Mouse (Mus musculus) thymus, postnatal 14 days (tissue): Measurements from ENCODE around the gene Slc35b1.
"Not testable (repeated sequence)": the region's sequence is repeated elsewhere in the genome, so short reads cannot be mapped to it uniquely, and the experiment has no call there.

Experiments used
- DNase-seq: peaks from one replicate; pipeline ENCODE4 v3.0.0; 2021

Gene Slc35b1

DNA sequence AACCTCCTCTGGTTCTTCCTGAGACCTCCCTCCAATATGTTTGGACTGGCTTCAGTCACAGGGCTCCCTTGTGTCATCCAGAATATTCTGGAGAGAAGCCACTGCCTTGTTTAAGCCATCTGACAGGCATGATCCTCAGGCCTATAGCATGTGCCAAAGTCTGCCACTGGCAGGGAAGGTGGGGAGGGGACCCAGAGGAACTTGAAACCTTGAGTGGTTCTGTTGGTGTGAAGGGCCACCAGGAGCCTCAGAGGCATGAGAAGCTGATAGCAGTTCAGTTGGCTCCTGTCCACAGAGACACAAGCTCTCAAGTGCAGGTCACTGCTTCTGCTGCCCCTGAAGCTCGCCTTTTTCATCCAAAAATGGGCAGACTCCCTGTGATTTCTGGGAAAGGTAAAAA lies 12.1 kb downstream of the Slc35b1 start:
- no peak for DNase-seq

DNA sequence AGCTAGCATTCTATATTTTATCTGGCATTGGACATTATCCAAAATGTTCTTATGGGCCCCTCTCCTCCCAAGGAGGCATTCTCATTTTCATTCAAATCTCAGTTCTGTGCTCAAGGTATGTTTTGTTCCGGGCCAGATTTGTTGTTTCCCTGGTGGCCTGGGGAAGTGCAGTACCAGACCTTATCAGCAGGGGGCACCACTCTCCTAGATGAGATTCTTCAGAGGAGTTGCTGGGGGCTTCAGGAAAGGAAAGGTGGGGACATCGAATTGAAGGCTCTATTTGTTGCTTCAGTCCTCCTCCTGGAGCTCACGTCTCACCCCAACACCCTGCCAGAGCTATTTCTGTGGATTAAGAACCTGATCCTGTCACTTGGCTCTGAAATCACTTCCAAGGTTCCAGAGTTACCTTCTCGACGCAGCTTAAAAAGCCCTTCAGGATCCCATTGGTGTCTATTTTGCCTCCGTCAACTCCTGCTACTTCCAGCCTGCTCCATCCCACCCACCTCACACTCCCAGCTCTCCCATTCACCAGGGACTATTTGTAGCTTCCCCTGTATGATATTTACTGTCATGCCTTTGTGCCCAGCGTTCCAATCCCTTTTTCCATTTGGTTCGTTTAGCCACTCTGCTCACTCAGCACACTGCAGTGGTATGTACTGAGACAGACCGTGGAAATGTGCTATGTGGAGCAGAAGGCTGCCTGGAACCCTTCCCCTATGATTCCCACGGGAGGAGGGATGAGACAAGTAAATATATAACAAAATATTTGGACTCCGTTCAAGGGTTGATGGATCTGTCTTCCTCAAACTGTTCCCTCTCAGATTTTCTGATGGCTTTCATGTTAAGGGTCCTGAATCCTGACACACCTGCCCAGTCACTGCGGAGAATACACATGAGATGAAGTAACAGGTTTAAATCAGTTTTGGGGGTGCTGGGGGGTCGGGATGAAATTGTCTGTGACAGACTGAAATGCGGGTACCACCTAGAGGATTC lies 13.6 kb downstream of the Slc35b1 start:
- DNase-seq: peak; percentile 80

DNA sequence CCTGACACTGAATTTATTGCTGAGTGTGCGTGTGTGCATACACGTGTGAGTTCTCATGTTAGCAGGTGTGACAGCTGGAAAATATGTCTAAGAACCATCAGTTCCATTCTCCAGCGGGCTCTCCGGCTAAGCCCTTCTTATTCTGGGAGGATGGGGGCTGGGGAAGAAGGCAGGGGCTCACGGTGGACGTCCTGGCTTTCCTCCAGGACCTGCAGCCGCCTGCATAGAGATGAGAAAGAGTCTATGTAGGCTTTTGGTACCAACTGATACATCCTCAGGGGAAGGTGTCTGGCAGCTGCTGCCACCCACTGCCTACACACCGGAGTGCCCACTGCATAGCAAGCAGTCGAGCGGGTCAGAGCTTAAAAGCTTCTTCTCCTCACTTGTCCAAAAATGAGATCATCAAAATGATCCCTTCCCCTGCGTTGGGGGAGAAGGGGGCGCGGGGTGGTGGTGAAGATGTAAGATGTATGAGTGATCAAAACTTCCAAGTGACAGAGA lies 15.1 kb downstream of the Slc35b1 start:
- DNase-seq: no peak

DNA sequence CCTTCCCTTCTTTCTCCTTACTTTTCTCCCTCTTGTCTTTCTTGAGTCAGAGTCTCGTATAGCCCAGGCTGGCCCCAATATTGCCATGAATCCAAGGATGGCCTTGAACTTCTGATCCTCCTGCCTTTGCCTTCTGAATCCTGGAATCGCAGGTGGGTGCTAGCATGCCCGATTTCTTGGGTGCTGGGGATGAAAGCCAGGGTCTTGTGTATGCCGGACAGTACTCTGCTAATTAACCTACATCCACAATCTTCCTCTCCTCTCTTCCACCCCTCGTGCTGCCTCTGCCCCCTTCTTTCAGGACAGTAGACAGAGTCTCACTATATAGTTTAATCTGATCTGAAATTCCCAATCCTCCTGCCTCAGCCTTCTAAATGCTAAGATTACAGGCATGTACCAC lies 17.1 kb downstream of the Slc35b1 start:
- DNase-seq: no peak

DNA sequence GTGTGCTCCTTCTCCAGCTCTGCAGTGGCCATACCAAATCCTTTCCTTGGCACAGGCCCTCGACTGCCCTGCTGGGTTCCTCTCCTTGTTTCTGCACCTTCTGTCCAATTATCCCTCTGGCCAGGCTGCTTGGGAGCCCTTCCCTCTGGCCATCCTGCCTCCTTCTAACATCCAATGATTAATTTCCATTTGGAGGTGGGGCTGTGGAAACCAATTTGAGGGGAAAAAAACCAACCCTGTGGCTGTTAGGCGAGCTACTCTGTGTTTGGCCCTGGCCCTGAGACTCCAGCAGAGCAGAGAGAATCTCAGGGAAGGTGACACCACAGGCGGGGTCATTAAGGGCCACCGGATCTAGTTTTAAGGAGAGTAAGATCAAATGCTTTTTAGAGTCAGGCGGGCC lies 17.7 kb downstream of the Slc35b1 start:
- DNase-seq: no peak

DNA sequence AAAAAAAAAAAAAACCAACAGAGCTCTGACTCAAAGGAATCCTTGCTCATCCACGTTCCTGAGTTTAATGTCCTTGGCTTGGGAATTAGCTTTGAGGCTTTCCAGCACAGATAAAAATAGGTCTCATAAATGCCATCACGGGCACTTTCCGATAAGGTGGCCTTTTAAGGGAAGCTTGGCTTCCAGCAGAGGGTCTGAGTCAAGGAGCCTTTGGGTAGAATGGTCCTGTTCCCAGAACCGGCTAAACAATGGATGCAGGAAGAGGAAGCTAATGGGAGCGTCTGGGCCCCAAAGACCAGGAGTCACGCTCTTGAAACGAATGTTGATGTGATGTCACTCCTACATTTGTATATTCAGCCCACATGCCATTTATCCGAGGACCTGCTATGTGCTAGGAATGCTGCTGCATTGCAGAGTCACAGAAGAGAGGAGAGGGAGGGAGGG lies 18.2 kb downstream of the Slc35b1 start:
- no peak for DNase-seq

DNA sequence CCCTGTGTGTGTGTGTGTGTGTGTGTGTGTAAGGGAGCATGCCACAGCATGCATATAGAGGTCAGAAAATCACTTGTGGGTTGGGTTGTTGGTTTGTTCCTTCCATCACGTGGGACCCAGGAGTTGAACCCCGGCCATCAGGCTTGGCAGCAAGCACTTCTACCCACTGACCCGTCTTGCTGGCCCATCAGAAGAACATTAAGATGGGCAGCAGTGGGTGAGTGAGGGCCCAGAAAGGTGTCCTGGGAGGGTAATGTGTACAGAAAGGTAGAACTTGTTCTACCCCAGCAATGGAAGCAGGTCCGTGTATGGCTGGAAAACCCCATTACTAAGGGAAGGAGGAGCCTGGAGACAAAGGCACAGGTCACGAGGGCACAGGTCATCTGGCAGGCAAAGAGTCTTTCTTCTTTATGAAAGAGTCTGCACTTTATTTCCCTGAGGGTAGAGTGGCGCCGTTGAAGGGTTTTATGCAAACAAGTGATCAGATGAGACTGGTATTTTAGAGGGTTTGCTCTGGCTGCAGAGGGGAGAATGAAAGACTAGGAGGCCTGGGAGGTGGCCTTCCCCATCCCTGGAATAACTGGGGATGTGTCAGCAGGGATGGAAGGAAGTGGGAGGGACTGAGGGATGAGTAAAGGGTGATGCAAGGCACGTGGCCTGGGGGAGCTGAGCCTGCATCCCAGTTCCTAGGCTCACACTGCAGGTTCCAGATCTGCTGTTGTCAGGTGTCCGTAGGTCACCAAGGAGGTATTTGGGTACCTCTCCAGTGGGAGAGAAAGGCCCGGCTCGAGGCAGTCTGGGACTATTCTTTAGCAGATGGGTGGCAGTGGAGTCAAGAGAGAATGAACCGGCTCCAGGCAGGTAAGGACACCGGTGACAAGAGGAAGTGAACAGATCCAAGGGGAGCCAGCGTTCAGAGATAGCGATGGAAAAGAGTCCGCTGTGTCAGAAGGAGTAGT lies 19.2 kb downstream of the Slc35b1 start:
- DNase-seq: no peak

DNA sequence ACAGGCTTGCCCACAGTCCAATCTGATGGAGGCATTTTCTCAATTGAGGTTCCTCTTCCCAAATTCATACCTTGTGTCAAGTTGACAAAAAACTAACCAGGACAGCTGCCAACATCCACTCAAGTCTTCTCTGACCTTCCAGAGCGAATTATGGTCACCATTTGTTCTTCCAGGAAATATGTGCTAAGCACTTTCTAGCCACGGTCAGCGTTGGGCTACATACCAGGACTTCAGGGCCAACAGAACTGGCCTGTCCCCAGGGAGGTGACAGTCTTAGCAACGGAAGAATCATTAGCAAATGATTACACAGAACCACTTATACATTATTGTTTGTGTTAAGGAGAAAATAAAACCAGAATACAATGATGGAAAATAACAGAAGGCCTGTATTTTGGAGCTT lies 21.3 kb downstream of the Slc35b1 start:
- no peak for DNase-seq

DNA sequence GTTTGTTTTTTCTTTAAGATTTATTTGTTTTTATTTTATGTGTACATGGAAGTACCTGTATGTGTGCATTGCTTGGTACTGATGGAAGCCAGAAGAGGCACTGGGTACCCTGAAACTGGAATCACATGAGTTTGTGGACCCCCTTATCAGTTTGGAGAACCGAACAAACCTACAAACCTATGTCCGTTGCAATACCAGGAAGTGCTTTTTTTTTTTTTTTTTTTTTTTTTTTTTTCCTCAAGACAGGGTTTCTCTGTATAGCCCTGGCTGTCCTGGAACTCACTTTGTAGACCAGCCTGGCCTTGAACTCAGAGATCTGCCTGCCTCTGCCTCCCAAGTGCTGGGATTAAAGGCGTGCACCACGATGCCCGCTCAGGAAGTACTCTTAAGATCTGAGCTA lies 21.9 kb downstream of the Slc35b1 start:
- not testable (repeated sequence) for DNase-seq

DNA sequence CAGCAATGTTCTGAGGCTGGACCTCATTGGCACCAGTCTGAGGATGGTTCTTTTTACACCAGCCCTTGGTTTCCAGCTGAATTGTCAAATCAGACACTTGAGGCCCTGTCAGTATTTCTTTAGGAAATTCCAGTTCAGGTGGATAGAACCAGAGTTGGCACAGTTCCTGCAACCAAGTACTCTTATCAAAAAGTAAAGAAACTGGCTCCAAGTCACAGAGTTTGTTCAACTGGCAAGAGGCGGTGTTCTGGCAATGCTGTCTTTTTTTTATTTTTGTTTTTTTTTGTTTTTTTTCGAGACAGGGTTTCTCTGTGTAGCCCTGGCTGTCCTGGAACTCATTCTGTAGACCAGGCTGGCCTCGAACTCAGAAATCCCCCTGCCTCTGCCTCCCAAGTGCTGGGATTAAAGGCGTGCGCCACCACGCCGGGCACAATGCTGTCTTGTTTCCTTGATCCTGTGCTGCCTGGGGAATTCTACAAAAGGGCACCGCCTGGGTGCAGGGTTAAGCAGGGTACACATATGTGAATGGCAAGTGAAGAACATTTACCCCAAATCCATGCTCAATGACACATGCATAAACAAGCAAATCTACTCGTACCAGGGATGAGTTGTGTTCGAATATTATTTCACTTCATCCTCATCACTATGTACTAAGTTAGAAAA lies 25.1 kb downstream of the Slc35b1 start:
- DNase-seq: no peak

DNA sequence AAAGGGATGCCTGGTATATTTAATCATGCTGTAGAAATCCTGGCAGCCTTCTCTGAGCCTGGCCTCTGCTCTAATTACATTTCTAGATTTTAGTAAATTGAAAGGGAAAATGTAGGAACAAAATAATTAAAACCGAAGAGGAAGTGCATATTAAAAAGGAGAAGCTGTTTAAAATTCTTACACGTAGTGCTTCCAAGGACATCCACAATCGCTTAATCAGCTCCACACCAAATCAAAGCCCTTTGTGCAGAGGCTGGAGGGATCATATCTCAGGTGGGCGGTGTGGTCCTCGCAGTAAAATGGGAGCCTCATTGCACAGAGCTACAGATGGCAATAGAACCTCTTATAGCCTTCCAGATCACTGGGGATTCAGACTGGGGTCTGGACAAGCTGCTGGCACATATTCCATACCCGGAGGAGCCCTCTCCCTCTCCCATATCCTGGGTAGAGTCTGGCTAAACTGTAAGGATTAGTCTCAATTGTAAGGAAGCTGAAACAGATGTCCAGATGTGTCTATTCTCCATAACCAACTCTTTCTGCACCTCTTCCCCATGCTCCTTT lies 27.0 kb downstream of the Slc35b1 start:
- no peak for DNase-seq

DNA sequence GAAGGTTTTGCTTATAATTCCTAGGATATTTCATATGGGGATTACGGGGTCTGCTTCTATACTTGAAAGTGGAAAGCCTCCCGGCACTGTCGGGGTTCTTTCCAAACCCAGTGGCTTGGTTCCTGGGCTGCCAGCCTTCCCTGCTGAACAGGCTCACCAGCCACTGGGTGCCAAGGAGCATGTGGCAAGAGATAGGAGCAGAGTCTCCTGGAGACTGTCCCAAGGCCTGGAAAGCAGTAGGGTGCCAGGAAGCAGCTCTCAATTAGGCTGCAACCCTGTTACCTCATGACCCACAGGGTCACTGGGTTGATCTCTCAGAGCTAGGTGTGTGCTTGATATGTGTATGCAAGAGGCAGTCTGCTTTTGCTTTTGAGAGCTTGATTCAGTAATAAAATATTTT lies 28.1 kb downstream of the Slc35b1 start:
- no peak for DNase-seq

DNA sequence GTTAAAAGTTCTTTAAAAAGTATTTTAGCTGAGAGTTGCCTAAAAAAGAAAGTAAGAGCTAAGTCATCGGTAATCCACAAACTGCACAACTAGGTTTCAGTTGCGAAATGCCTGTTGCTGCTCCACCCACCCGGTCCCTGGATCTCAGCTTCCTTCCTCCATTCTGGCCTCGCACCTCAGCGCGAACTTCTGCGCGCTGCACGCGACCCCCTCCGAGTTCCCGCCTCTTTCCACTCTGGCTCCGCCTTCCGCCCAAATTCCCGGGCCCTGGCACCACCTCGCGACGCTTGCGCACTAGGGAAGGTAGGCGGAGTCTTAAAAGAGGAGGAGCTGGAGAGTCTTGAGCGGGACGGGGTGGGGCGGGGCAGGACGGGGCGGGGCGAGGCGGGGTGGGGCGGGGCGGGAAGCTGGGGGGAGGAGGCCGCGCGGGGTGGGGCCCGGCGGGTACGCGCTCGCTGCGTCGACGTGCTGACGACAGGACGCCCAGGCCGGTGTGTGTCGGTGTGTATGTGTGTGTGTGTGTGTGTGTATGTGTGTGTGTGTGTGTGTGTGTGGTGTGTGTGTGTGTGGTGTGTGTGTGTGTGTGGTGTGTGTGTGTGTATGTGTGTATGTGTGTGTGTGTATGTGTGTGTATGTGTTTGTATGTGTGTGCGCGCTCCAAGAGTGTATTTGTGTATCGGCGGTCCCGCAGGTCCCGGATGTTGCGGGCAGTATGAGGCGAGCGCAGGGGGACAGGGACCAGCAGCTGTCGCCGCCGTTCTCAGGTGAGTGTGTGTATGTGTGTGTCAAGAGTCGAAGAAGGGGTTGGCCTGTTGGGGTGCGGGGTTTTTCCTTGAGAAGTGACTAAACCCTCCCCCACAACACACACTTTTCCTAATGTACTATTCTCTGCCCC lies 29.4 kb downstream of the Slc35b1 start, which contains the start of gene Spop:
Gene Spop (plus strand): TSS at position 440 of the 895 bp plus-strand sequence.
- DNase-seq: peak; percentile 94

DNA sequence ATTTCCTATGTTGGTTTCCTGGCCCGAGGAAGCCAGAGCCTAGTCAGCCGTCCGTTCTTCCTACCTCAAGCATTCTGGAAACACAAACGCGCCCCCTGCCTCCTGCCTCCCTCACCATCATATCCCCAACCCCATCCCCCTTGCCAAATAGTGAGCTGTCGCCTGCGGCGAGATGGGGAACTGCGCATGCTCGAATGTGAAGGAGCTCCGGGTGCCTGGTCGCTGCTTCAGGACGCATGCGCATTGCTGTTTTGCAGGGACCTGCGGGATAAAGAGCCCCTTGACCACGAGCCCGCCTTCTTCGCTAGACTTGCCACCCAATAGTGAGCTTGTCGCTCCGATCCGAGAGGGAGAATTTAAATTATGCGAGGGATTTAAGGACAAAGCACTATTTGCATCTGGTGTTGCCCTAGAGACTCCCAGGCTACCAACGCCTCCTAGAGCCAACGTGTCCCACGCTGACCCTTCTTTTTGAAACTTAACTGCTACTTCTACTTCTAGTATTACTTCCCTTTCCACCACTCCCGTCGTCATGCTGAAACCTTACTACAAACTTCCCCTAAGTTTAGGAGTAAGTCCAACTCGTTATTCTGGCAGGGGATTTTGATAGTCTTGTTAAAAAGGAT lies 30.2 kb downstream of the Slc35b1 start:
- peak; percentile 96 for DNase-seq

DNA sequence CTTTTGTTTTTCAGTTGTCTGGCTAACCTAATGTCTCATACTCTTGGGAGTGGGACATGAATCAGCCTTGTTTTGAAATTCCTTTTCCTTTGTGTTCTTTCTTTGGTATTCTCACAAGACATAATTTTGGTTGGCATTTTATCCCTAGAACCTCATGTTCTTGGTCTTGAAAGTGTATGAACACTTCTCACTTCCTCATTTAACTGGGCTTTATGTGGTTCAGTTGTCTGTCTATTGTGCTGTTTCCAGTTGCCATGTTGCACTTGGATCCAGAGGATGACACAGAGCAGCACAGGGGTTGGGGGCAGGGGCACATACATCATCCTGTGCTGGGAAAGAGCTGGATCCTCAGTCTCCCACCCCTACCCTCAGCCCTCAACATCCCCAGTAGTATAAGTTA lies 31.4 kb downstream of the Slc35b1 start:
- no peak for DNase-seq

DNA sequence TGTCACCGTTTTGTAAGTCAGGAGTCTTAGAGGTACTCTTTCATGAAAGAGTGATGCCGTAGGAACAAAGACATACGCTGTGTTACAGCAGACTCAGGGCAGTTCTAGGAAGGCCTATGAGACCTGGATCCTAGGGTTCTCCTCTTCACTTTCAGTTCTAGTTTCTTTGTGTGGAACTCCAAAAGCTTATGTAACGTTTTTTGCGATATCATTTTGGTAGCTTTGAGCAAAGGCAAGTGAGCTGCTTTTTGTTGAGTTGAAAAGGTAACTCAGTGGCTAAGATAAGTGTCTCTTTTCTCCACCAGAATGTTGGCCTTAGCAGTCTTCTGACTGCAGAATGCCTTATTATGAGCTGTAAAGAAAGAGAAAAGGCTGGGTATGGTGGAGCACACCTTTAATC lies 32.8 kb downstream of the Slc35b1 start:
- DNase-seq: no peak

DNA sequence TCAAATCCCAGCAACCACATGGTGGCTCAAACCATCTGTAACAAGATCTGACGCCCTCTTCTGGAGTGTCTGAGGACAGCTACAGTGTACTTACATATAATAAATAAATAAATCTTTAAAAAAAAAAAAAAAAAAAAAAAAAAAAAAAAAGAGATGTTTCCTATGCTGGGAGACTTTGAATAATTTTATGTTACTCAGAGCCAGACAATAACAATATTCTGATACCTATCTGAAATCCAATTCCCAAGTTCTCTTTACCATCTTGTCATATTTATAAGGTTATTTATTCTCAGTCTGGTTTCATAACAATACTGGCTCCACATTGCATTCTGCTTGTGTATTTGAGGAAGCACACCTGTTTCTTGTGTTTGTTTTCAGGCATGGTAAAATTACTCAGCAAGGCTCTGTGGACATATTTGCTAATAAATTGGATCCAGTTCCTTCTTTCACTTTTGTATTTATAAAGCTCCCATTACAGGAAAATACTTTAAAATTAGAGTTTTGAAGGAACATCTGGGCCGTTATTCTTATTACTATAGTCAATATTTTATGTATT lies 36.5 kb downstream of the Slc35b1 start:
- no peak for DNase-seq

DNA sequence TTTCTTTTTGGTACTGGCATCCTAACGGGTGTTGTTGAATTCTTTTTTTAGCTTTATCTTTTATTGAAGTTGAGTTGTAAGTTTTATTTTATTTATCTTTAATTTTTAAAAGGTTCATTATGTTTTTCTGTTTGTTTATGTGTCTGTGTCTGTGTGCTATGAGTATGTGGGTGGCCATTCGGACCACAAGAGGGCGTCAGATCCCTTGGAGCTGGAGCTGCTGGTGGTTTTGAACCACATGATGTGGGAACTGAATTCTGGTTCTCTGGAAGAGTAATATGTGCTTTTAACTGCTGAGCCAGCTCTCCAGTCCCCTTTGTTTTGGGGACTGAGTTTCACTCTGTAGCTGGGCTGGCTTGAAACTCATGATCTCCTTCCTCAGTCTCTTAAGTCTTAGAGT lies 39.0 kb downstream of the Slc35b1 start:
- DNase-seq: no peak

DNA sequence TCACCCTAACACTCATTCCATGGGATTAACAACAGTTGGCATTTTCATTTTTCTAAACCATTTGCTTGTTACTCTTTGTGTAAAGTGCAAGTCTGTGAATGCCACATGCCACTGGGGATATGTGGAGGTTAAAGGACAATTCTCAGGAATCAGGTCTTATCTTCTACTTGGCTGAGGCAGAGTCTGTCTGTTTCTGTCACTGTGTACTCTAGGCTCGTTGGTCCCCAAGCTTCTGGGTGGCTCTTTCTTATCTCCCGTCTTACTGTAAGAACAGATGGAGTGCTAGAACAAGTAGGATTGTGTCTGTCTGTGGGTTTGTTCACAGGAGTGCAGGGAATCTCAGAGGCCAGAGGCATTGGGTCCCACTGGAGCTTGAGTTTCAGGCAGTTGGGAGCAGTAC lies 46.9 kb downstream of the Slc35b1 start:
- DNase-seq: no peak

DNA sequence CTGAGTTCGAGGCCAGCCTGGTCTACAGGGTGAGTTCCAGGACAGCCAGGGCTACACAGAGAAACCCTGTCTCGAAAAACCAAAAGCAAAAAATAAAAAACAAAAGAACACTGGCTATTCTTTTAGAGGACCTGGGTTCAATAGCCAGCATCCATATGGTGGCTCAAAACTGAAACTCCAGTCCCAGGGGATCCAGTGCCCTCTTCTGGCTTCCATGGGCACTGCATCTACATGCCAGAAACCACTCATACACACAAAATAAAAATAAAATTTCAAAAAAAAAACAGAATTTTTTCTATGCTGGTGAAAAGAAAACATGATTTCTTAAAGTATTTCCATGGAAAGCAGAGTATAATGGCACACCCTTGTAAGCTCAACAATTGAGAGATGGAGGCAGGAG lies 47.7 kb downstream of the Slc35b1 start:
- peak; percentile 56 for DNase-seq
